10 mouse cellular contexts compared by ENCODE assay signal in genomic region chr16:5134623-5135330, GRCm38 (mm10). TPM values are rescaled to one million over a fixed set of nuclear protein-coding genes. Genes with fewer than 3 reads are reported as not detected.
A peak's percentile ranks its signal among the peaks of the same experiment; 100 is the strongest.
DNase-seq lines count a peak whose midpoint lies in the region; ATAC-seq and TF ChIP-seq lines count a peak whose summit lies in the region.
"Had no signal": no experiment of that assay in that cellular context is flagged by ENCODE, and none has a peak within 500 bp of the region (broad histone marks: within the 10 kb centered on the region; RNA-seq: fewer than 3 reads in every experiment).

No protein-coding gene starts in this region.

- H3K9me3 ChIP-seq in midbrain, postnatal 0 days (ENCODE audit: low read length) = no peaks in the 10 kb centered on the region
- no peaks in the 10 kb centered on the region for H3K9me3 ChIP-seq in midbrain, embryonic 13.5 days
- H3K9me3 ChIP-seq in heart, embryonic 13.5 days = no peaks in the 10 kb centered on the region
- H3K9me3 ChIP-seq: hindbrain, embryonic 15.5 days; neural tube, embryonic 13.5 days had no signal

- no peak for ATAC-seq in midbrain, postnatal 0 days (ENCODE audit: low FRiP score)
- ATAC-seq in midbrain, embryonic 13.5 days = no peak
- 0 out of 2 replicates have a peak, but pooled peaks have one; percentile 23 for ATAC-seq in heart, embryonic 13.5 days (ENCODE audit: extremely low read depth, insufficient number of reproducible peaks, low FRiP score, low TSS enrichment)

- no peak overlapping the region for H3K27ac ChIP-seq in midbrain, postnatal 0 days (ENCODE audit: low read depth, low read length)
- H3K27ac ChIP-seq in midbrain, embryonic 13.5 days = no peak overlapping the region
- H3K27ac ChIP-seq in heart, embryonic 13.5 days (replicated peaks) = peak overlapping the region; percentile 53
- H3K27ac ChIP-seq: hindbrain, embryonic 15.5 days; neural tube, embryonic 13.5 days had no signal

- no peak overlapping the region for H3K4me2 ChIP-seq in midbrain, postnatal 0 days (ENCODE audit: low read depth, low read length, poor library complexity, severe bottlenecking)
- no peak overlapping the region for H3K4me2 ChIP-seq in midbrain, embryonic 13.5 days (replicated peaks)
- H3K4me2 ChIP-seq in heart, embryonic 13.5 days = peak overlapping the region; percentile 3; the same call in 1 of the 2 replicates
- H3K4me2 ChIP-seq: hindbrain, embryonic 15.5 days; neural tube, embryonic 13.5 days had no signal

- TF ChIP-seq CTCF in midbrain, postnatal 0 days (IDR thresholded peaks at IDR 0.05) = no peak

- H3K9ac ChIP-seq in midbrain, postnatal 0 days (replicated peaks; ENCODE audit: low read length, poor library complexity, severe bottlenecking) = no peak overlapping the region
- no peak overlapping the region for H3K9ac ChIP-seq in midbrain, embryonic 13.5 days (replicated peaks)
- H3K9ac ChIP-seq in heart, embryonic 13.5 days = no peak overlapping the region
- H3K9ac ChIP-seq: hindbrain, embryonic 15.5 days; neural tube, embryonic 13.5 days had no signal

- H3K27me3 ChIP-seq in midbrain, postnatal 0 days (ENCODE audit: insufficient read depth, low read length) = peaks cover 45% of the 10 kb centered on the region
- peaks cover 54% of the 10 kb centered on the region for H3K27me3 ChIP-seq in midbrain, embryonic 13.5 days
- peaks cover 42% of the 10 kb centered on the region for H3K27me3 ChIP-seq in heart, embryonic 13.5 days (replicated peaks)

- no peaks in the 10 kb centered on the region for H3K36me3 ChIP-seq in midbrain, postnatal 0 days (ENCODE audit: insufficient read depth, low read length)
- no peaks in the 10 kb centered on the region for H3K36me3 ChIP-seq in midbrain, embryonic 13.5 days
- H3K36me3 ChIP-seq in heart, embryonic 13.5 days = no peaks in the 10 kb centered on the region
- H3K36me3 ChIP-seq: hindbrain, embryonic 15.5 days; neural tube, embryonic 13.5 days had no signal

- no peak overlapping the region for H3K4me3 ChIP-seq in midbrain, postnatal 0 days (ENCODE audit: low read depth, low read length)
- H3K4me3 ChIP-seq in midbrain, embryonic 13.5 days (replicated peaks) = no peak overlapping the region
- H3K4me3 ChIP-seq in heart, embryonic 13.5 days = no peak overlapping the region
- H3K4me3 ChIP-seq: hindbrain, embryonic 15.5 days; neural tube, embryonic 13.5 days had no signal

- H3K4me1 ChIP-seq in midbrain, postnatal 0 days (ENCODE audit: insufficient read depth, low read length) = no peaks in the 10 kb centered on the region
- peaks cover 11% of the 10 kb centered on the region for H3K4me1 ChIP-seq in midbrain, embryonic 13.5 days (replicated peaks)
- H3K4me1 ChIP-seq in heart, embryonic 13.5 days = peaks cover 60% of the 10 kb centered on the region

- WGBS in midbrain, postnatal 0 days = 76% methylated on average over 14 of the region's 14 CpGs
- 81% methylated on average over 14 of the region's 14 CpGs for WGBS in midbrain, embryonic 13.5 days
- WGBS in heart, embryonic 13.5 days = 32% methylated on average over 14 of the region's 14 CpGs

- DNase-seq in midbrain, postnatal 0 days (ENCODE audit: low spot score) = peak; percentile 10
- DNase-seq in cerebellum, adult 8-10 months = peak; percentile 60
- peak; percentile 79 for DNase-seq in layer of hippocampus, adult 9-11 months
- DNase-seq in right cerebral cortex, postnatal 25 days = peak; percentile 31
- DNase-seq in neural tube, embryonic 10.5 days (ENCODE audit: extremely low spot score, low spot score) = no peak
- no peak for DNase-seq in thymus, adult 18-20 months

RNA-seq across cellular contexts. Expression of gene Ppl, which starts 2.6 kb away (rescaled TPM):
- total RNA-seq in midbrain, postnatal 0 days (2014; rRNA removed) = 0.14 and 0.88 TPM in 2 replicates
- 0.09 and 0.10 TPM in 2 replicates for polyA plus RNA-seq in midbrain, postnatal 0 days (2015; fragmentation: Nextera tagmentation; extraction: Ambion mirVana)
- polyA plus RNA-seq in midbrain, embryonic 13.5 days (2015; fragmentation: Nextera tagmentation; extraction: Ambion mirVana) = 0.12 and 0.13 TPM in 2 replicates
- polyA plus RNA-seq in heart, embryonic 13.5 days (2015; fragmentation: Nextera tagmentation; extraction: Ambion mirVana) = 1.2 and 1.4 TPM in 2 replicates

RNA-seq across cellular contexts. Expression of gene Sec14l5, which starts 12.1 kb away (rescaled TPM):
- total RNA-seq in midbrain, postnatal 0 days (2014; rRNA removed) = 0.76 and 1.6 TPM in 2 replicates
- 0.09 and 0.14 TPM in 2 replicates for polyA plus RNA-seq in midbrain, postnatal 0 days (2015; fragmentation: Nextera tagmentation; extraction: Ambion mirVana)
- polyA plus RNA-seq in midbrain, embryonic 13.5 days (2015; fragmentation: Nextera tagmentation; extraction: Ambion mirVana) = 0.98 and 1.1 TPM in 2 replicates
- polyA plus RNA-seq in heart, embryonic 13.5 days (2015; fragmentation: Nextera tagmentation; extraction: Ambion mirVana) = 0.04 and 0.08 TPM in 2 replicates

Comparison
In these comparisons a context has a peak if more than half of its experiments do, and no peak if none do; other contexts are left out.
1. DNase-seq: peak in midbrain, postnatal 0 days (single experiment), cerebellum, adult 8-10 months (single experiment), layer of hippocampus, adult 9-11 months (single experiment) and right cerebral cortex, postnatal 25 days (single experiment); none in neural tube, embryonic 10.5 days (single experiment) and thymus, adult 18-20 months (0 of 2).